Mouse (Mus musculus): ENCODE measurements around the gene Timm29.

- TF ChIP-seq CTCF (IDR thresholded peaks at IDR 0.05; ENCODE audit: borderline replicate concordance, control insufficient read depth, extremely low read depth, insufficient read depth, low read length, poor library complexity) (peak; percentile 58; the same call in 1 of the 2 replicates), POLR2A (IDR thresholded peaks at IDR 0.05; ENCODE audit: control insufficient read depth, extremely low read depth, insufficient read depth, low read length, poor library complexity) (no peak)
Observed at GRCm38 (mm10) chr9:21601722-21602399, 9.3 kb downstream of the Timm29 start.
